Mouse (Mus musculus): ENCODE data around the gene Ccdc190.

Ccdc190 gene

DNA sequence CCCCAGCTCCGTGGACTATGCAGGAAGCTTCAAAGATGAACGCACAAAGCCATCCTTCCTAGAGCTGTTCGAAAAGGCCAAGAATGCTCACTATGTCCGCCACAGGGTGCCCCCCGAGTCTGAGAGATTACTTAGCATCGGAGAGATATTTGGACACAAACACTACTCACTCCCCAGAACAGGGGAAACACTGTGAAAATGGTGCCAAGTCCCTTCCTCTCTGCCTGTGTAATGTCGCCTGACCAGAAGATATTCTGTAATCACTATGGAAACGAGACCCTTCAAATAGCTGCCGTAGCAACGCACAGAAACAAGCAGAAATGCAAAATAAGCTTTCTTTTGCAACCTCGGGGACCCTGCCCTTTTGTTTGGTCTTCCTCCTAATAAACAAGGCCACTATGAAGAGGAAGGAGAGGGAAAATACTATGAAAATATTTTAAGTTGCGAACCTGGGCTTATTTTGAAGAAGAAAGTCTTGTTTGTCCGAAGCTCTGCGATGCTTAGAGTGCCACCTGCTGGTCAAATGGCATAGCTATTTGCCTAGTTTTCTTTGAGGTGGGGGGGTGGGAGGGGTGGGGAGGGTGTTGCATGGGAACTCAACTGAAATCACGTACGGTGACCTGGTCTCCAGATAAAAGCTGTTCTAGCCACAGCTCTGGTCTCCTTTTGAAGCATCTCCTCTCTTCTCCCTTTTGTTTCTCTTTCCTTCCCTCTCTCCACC lies 5.7 kb downstream of the Ccdc190 start:
- DNase-seq (ENCODE audit: low spot score), result no peak

DNA sequence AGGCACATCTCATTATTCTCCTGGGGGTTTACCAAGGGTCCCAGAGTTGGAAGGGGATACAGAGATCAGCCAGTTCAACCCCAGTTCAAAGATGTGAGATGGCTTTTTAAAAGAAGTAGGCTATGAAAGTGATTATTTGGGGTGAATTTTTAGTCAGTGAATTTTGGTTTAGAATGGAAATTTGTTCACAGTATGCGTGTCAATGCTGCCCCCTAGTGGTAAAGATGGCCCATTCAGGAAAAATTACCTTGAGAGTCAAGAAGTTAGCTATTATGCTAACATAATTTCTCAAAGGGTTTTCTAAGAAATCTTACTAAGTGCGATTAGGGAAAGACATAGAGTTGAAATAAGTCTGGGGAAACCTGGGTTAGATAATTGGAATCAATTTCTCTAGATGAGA lies 10.9 kb downstream of the Ccdc190 start:
- no peak for DNase-seq (ENCODE audit: low spot score)

DNA sequence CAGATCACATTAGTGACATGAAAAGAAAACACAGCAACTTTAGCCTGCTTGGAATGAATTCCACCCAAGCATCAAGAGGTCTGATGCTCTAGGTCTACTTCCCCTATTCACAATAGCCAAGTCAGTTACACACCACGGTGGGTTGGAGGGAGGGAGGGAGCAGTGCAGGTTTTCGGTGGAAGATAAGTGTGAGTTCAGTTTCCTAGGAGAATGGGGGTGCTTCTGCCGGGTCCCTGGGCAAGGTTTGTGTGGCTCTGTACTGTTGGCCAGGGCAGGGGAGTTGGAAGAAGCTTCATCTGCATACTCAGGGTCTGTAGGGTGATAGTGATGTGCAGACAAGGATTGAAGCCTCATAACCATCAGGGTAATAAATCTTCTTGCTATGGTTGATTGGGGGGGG lies 17.6 kb downstream of the Ccdc190 start:
- no peak for DNase-seq (ENCODE audit: low spot score)

DNA sequence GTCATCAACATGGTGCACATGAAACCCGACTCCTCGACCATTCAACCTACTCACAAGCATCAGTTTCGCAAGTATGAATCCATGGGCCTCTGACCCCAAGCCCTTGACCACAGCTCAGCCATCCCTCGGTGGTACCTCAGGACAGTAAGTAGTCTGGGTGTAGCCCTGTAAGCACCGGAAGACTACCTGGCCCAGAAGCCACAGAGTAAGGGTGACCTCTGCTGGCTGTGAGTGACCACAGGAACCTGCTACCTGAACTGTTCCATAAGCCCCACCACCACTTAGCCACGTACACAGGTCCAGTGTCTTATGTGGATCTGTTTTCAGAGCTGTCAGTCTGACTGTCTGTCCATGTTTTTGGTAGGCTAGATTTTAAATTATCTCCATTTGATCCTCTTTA lies 19.2 kb downstream of the Ccdc190 start:
- no peak for DNase-seq (ENCODE audit: low spot score)

DNA sequence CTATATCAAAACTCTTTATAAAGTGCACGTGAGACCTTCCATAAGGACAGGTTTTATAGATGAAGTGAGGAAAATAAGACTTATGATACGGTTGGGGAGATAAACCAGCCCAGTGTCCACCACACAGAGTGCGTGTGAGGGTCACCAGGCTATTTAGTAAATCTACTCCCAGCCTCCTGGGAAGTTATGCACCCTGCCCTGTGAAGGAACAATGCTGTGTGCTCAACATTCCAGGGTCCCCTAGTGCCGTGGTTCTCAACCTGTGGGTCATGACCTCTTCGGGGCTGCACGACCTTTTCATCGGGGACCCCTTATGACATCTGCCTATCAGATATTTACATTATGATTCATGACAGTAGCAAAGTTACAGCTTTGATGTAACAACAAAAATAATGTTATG lies 19.8 kb downstream of the Ccdc190 start:
- DNase-seq (ENCODE audit: low spot score), result no peak

DNA sequence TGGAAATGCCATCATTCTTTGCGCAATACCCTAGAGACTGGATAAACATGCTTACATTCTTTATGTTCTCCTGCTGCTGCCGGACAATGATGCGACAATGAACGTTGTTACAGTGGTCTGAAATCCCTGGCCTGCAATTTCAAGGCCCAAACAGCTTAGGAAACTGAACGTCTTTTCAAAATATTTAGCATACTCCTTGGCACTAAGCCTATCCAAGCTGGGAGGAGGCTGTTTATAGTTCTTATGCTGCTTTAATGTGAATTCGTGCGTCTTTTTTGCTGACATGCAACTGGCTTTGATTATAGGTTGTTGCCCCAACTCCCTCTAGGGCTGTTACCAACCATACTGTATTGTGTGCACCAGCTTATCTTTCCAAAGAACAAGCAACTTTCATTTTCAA lies 20.4 kb downstream of the Ccdc190 start:
- DNase-seq (ENCODE audit: low spot score), result no peak

DNA sequence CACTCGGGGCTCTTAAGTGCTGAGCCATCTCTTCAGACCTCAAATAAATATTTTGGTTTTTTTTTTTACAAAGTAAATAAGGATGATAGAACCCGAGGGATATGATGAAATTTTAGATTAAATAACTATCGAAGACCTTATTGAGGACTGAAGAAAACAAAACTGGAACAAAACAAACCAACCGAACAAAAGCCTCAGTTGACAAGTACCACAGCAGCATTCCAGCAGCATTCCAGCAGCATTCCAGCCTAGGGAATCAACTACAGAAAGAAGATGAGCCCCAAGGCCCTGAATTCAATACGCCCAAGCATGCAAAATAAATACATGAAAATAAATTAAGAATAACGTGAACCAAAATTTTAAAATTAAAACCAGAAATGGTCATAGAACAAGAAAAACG lies 21.5 kb downstream of the Ccdc190 start:
- DNase-seq (ENCODE audit: low spot score), result no peak

DNA sequence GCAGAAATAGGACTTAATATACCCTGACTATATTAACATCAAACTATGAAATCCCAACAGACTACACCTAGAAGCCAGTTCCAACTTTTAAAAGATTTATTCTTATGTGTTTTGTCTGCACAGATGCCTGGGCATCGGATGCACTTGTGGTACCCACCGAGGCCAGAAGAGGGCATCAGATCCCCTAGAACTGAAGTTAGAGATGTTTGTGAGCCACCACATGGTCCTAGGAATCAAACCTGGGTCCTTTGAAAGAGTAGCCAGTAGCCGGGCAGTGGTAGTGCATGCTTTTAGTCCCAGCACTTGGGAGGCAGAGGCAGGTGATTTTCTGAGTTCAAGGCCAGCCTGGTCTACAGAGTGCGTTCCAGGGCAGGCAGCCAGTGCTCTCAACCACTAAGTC lies 22.2 kb downstream of the Ccdc190 start:
- DNase-seq (ENCODE audit: low spot score), result no peak

DNA sequence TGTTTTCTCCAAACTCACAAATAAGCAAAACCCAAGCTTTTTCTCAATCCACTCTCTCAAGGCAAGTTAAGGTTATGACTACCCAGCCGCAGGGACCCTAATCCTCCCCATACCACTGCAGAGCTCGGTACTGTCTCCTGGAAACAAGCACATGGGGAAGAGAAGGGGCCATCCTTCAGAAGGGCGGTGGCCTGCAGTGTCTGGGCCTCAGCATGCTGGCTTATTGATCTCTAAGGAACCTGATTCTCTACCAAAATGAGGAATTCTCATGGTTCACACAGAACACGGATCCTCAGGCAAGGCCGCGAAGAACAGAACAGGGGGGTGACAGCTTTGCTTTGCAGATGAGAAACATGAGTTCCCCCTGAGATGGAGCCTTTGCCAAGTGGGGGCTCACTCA lies 23.1 kb downstream of the Ccdc190 start:
- DNase-seq (ENCODE audit: low spot score), result no peak

DNA sequence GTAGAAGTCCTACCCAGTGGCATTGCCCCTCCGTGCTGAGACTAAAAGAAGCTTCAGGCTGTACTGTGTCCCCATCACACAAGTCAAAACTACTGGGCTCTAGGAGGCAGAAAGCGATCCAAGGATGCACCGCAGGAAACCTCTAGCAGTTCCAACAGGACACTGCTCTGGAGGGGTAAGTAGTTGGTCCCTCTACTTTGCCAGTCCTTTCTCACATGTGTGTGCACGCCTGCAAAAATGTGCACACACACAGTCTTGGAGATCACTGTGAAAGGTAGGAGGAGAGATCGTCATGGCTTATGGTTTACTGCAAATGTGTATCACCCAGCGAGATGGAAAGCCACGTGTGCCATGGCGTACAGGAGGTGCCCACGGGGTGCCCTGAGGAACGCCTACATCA lies 24.2 kb downstream of the Ccdc190 start:
- no peak for DNase-seq (ENCODE audit: low spot score)

DNA sequence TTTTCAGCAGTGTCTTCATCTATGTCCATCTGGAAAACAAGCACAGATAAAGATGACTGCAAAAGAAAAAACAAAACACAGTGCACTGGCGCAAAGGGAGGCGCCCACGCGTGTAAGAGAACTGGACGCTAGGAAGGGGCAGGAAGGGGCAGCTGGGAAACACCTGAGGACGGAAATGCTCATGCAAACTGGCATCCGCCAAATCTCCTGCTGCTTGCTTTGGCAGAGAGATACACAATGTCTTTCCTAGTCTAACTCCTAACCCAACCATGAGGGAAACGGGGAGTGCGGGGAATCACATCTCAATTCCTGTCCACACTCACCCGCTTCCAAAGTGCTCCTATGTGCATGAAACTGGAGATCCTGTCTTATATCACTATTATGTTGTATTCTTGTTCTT lies 24.7 kb downstream of the Ccdc190 start:
- DNase-seq (ENCODE audit: low spot score), result no peak

DNA sequence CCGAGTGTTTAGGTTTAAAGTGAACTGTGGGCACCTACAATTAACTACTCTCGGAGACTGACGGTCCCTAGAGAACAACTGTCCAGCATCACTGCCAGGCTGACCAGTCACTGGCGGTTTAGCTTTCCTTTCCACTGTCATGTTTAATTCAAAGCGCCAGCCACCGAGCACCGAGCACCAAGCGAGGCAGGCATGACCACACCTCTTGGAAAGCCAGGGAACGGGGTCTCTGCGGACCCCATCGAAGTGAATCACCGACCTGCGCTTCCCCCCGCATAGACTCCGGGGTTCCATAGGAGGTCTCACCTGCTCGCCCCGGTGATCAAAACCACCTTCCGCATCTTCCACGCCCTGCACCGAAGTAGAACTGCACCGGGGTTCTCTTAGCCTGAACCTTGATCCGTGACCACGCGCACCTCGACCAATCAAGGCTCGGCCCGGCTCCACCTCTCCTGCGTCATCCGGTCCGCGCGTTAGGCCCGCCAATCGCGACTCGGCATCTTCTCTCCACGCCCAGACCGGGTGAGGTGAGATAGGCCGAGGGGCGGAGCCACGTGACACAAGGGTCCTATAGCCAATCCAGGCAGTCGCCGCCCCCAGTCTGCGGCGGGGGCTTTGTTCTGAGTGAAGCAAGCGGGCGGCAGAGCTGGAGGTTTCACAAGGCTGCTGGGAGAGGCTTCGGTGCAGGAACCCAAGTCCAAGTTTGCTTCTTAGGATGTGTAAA lies 40.5 kb downstream of the Ccdc190 start, which contains the start of gene Hsd17b7:
Gene Hsd17b7 (minus strand): TSS at position 450 of the 724 bp plus-strand sequence.
- peak; percentile 93 for DNase-seq (ENCODE audit: low spot score)

DNA sequence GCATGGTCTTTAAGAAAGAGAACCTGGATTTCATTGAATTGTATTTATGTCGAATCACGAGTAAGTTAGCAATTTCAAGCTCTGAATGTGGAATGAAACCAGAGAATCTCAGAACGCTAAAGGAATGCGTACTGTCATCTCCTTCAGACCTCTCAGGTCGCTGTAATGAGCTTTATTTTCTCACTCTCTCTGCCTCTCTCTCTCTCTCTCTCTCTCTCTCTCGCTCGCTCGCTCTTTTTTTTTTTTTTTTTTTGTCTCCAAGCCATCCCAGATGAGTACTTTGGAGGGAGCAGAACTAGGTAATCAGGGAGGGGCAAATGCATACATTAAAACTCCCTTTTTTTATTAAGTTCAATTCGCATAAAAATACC lies 41.1 kb downstream of the Ccdc190 start:
- no peak for DNase-seq (ENCODE audit: low spot score)

DNA sequence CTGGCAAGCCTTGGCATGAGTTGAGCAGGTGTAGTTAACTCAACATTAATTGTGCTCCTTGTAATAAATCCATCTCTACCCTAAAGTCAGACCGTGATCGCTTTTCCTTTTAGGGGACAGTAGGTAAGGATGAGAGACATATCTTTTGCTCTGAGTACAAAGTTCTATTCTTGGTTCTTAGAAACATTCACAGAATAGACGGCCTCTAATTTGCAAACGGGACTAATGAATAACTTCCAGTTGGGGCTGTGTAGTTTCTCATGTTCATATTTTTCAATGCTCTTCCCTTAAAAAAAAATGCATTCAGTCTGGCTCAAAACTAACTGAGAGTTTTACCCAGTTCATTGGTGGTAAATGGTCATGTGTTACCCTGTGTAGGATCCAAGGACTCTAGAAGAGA lies 42.5 kb downstream of the Ccdc190 start:
- no peak for DNase-seq (ENCODE audit: low spot score)

DNA sequence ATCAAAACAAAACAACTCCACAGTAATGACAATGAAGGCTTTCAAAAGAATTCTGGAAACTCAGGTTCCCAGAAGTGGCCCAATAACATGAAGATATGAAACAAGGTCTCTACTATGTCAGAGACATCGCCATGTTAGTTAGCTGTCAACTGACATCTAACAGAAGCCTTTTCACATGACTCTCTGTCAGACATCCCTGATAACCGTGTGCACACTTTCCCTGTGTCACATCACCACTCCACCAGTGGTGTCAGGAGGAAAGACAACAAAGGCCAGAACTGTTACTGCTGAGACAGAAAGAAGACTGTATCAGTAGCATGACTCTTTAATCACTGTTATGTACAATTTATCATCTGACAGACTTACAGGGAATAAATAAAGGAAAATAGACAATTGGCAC lies 43.5 kb downstream of the Ccdc190 start:
- no peak for DNase-seq (ENCODE audit: low spot score)

DNA sequence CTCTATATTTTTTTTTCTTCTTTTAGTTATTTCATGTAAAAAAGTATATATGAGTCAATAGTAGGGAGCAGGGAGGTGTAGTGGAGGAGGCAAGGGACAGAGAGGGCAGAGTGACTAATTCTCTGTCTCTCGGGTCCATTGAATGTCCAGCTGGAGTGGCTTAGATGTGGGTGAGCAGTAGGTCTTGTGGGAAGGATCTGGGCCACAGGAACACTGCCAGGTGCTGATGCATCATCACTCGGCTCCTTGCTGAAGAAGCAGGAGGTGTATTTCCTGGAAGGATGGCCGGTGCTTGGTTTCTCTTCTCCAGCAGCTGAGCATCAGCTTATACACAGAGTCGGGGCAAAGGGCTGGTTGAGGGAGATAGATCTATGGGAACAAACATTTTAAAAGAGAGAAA lies 49.2 kb downstream of the Ccdc190 start:
- DNase-seq (ENCODE audit: low spot score), result no peak
